Mouse (Mus musculus) G1E (cell line): ENCODE measurements around the gene Ndufa1.
"Not testable (repeated sequence)": the region's sequence is repeated elsewhere in the genome, so short reads cannot be mapped to it uniquely, and the experiment has no call there.

Source experiments
- CTCF ChIP-seq: IDR thresholded peaks from 2 replicates; pipeline ENCODE4 v1.5.1; 2012; ENCODE audit warnings: low read depth, low read length, inconsistent platforms, mixed read lengths
- GATA1 ChIP-seq: IDR thresholded peaks from 2 replicates; pipeline ENCODE4 v1.6.1; 2012; ENCODE audit warnings: borderline replicate concordance, low read length, inconsistent platforms, mixed read lengths
- GATA2 ChIP-seq: IDR thresholded peaks from 2 replicates; pipeline ENCODE4 v1.6.1; 2012; ENCODE audit warnings: low read depth, low read length, inconsistent platforms, borderline replicate concordance

DNA sequence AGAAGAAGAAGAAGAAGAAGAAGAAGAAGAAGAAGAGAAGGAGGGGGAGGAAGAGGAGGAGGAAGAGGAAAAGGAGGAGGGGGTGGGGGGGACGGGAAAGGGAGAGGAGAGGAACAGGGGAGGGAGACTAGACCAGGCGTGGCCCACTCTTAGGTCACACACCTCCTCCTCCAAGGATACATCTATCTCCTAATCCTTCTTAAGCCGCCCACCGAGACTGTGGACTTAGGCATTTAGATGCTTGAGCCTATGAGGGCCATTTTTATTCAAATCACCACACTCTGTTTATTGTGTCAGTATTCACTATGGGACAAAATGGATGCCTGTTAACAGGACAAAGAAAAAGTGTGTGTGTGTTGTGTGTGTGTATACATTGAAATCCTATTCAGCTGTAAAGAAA lies 46.5 kb downstream of the Ndufa1 start:
- not testable (repeated sequence) for TF ChIP-seq CTCF, GATA2, GATA1
